Mouse (Mus musculus) hindbrain, embryonic 14.5 days (tissue): ENCODE results near the gene Pou6f1. TPM values are rescaled to one million over a fixed set of nuclear protein-coding genes. Genes with fewer than 3 reads are reported as not detected.

ENCODE experiments used
- ATAC-seq: fragments of 200-750 bp; cut with Nextera tagmentation; 2 replicates; pipeline ENCODE4 v1.8.0; 2017; ENCODE audit warnings: moderate number of reproducible peaks, mild to moderate bottlenecking, moderate TSS enrichment, moderate library complexity; ENCODE audit not compliant: low FRiP score
- DNase-seq: peaks from one replicate; pipeline ENCODE4 v3.0.0-alpha.2; 2015; ENCODE audit warnings: low spot score
- H3K27ac ChIP-seq: fragments of 300-500 bp; sonication (generic); 2 replicates; pipeline ENCODE4 v1.5.1; 2014; ENCODE audit warnings: mild to moderate bottlenecking, moderate library complexity
- H3K27me3 ChIP-seq: fragments of 300-500 bp; sonication (generic); 2 replicates; pipeline ENCODE4 v1.6.1; 2014; ENCODE audit warnings: mild to moderate bottlenecking, low read length, mixed read lengths; ENCODE audit not compliant: control insufficient read depth, insufficient read depth
- H3K36me3 ChIP-seq: fragments of 300-500 bp; sonication (generic); replicated peaks from 2 replicates; pipeline ENCODE4 v1.6.1; 2014; ENCODE audit not compliant: control insufficient read depth, insufficient read depth
- H3K4me1 ChIP-seq: fragments of 300-500 bp; sonication (generic); replicated peaks from 2 replicates; pipeline ENCODE4 v1.6.1; 2014; ENCODE audit warnings: antibody characterized with exemption, low read length, mixed read lengths; ENCODE audit not compliant: control insufficient read depth, insufficient read depth
- H3K4me2 ChIP-seq: fragments of 300-500 bp; sonication (generic); replicated peaks from 2 replicates; pipeline ENCODE4 v1.6.1; 2014; ENCODE audit warnings: mild to moderate bottlenecking, moderate library complexity
- H3K4me3 ChIP-seq: fragments of 300-500 bp; sonication (generic); replicated peaks from 2 replicates; pipeline ENCODE4 v1.5.1; 2014; ENCODE audit warnings: mild to moderate bottlenecking, low read length
- H3K9ac ChIP-seq: fragments of 300-500 bp; sonication (generic); 2 replicates; pipeline ENCODE4 v1.6.1; 2014
- H3K9me3 ChIP-seq: fragments of 300-500 bp; sonication (generic); 2 replicates; pipeline ENCODE4 v1.6.1; 2016; ENCODE audit warnings: low read length; ENCODE audit not compliant: control insufficient read depth
- WGBS: fragments of 180-500 bp; shearing (Covaris S2); extraction: QIAGEN DNeasy Blood & Tissue Kit; methylation state at CpG from one replicate; pipeline ENCODE4 v1.1.7; 2014; 5-methylcytosine and 5-hydroxymethylcytosine counted together
- polyA plus RNA-seq: library from polyadenylated mRNA; unstranded; fragments of >200 nt; fragmentation: Nextera tagmentation; extraction: Ambion mirVana; gene quantifications from 2 replicates; pipeline ENCODE4 v1.2.1, GENCODE M21; 2014

Pou6f1 gene
- polyA plus RNA-seq, 1 experiment from 2014 or later = 41.7 TPM

GRCm38 (mm10) chr15:100590436-100590835 lies 9.3 kb downstream of the Pou6f1 start:
- no peak for DNase-seq
- H3K27me3 ChIP-seq = no peaks in the 10 kb centered on the region
- peaks cover 60% of the 10 kb centered on the region for H3K36me3 ChIP-seq
- H3K4me3 ChIP-seq = no peak overlapping the region
- no peak overlapping the region for H3K9ac ChIP-seq
- H3K27ac ChIP-seq = no peak overlapping the region
- no peaks in the 10 kb centered on the region for H3K9me3 ChIP-seq
- no peaks in the 10 kb centered on the region for H3K4me1 ChIP-seq
- WGBS = 81% methylated on average over 8 of the region's 8 CpGs
- H3K4me2 ChIP-seq = no peak overlapping the region
- ATAC-seq = no peak

DNA sequence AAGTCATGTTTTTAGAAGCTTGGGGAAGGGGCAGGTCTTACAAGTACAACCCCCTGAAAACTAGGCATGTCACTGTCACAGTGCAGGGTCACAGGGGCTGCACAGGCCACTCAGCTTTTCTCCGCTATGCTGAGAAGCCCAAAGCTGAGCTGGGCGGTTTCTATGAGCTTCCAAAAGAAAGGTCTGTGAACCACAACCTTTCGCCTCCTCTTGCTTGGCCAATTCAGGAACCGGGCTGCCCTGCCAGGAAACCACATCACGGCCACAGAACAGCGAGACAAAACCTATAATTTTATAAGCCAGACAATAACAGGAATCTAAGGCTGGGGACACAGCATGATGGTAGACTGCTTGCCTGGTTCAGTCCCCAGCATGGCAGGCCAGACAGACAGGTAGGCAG lies 11.5 kb downstream of the Pou6f1 start:
- Histone ChIP-seq H3K4me2 (no peak overlapping the region), H3K4me1 (no peaks in the 10 kb centered on the region), H3K9ac (no peak overlapping the region), H3K27me3 (no peaks in the 10 kb centered on the region), H3K4me3 (no peak overlapping the region), H3K9me3 (no peaks in the 10 kb centered on the region), H3K27ac (no peak overlapping the region), H3K36me3 (peaks cover 72% of the 10 kb centered on the region)
- DNase-seq (no peak), ATAC-seq (no peak)
- WGBS = 80% methylated on average over 6 of the region's 6 CpGs

DNA sequence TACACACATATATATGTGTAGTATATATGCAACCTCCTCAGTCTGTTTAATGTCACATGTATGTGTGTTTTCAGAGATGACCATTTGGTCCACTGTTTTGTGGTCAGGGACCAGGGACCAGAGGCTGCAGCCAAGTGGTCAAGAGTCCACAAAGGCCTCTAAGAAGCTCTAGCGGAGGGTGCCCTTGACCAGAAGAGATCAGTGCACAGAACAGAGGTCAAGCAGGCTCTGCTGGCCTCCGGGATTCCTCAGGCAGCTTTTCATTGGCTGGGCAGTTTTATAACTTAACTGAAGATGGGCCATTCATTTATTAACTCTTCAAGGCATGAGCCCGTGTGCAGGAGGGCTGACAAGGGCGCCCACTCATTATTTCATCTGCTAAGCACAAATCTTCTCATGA lies 12.6 kb downstream of the Pou6f1 start:
- Histone ChIP-seq H3K4me1 (no peaks in the 10 kb centered on the region), H3K9ac (no peak overlapping the region), H3K4me3 (no peak overlapping the region), H3K36me3 (peaks cover 84% of the 10 kb centered on the region), H3K27me3 (no peaks in the 10 kb centered on the region), H3K27ac (no peak overlapping the region), H3K9me3 (no peaks in the 10 kb centered on the region), H3K4me2 (no peak overlapping the region)
- WGBS = 83% methylated on average over 4 of the region's 4 CpGs
- DNase-seq (no peak), ATAC-seq (no peak)

GRCm38 (mm10) chr15:100585931-100586330 lies 13.9 kb downstream of the Pou6f1 start:
- no peak for ATAC-seq
- no peak for DNase-seq
- Histone ChIP-seq H3K9me3 (no peaks in the 10 kb centered on the region), H3K27ac (no peak overlapping the region), H3K4me3 (no peak overlapping the region), H3K4me1 (no peaks in the 10 kb centered on the region), H3K9ac (no peak overlapping the region), H3K4me2 (no peak overlapping the region), H3K36me3 (peaks cover 81% of the 10 kb centered on the region), H3K27me3 (no peaks in the 10 kb centered on the region)
- 96% methylated on average over 16 of the region's 16 CpGs for WGBS

DNA sequence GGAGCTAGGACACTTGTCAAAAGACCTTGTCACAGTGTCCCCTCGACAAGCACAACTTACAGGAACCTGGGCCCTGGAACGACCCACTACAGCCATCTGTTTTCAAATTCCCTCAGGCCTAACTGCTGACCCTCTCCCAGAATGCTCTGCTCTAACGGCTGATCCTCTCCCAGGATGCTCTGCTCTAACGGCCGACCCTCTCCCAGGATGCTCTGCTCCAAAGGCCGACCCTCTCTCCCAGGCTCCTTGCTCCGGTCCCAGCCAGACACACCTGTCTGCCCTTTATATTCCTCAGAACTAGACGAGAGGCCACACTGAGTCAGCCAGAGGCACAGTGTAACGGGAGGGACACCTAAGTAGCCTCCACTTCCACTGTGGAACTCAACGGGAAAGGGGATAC lies 19.7 kb downstream of the Pou6f1 start:
- no peak for DNase-seq
- ATAC-seq = no peak
- no peaks in the 10 kb centered on the region for H3K4me1 ChIP-seq
- H3K9ac ChIP-seq = no peak overlapping the region
- no peak overlapping the region for H3K4me3 ChIP-seq
- H3K27ac ChIP-seq = no peak overlapping the region
- H3K36me3 ChIP-seq = peaks cover 84% of the 10 kb centered on the region
- 90% methylated on average over 10 of the region's 10 CpGs for WGBS
- no peak overlapping the region for H3K4me2 ChIP-seq
- H3K27me3 ChIP-seq = no peaks in the 10 kb centered on the region
- H3K9me3 ChIP-seq = no peaks in the 10 kb centered on the region

GRCm38 (mm10) chr15:100577972-100578371 lies 21.8 kb downstream of the Pou6f1 start:
- peaks cover 72% of the 10 kb centered on the region for H3K36me3 ChIP-seq

GRCm38 (mm10) chr15:100576810-100577209 lies 23.0 kb downstream of the Pou6f1 start:
- Histone ChIP-seq H3K4me2 (no peak overlapping the region), H3K4me1 (0 out of 2 replicates have a peak, but pooled peaks cover 3% of the 10 kb centered on the region), H3K4me3 (no peak overlapping the region), H3K9me3 (no peaks in the 10 kb centered on the region), H3K36me3 (peaks cover 61% of the 10 kb centered on the region), H3K9ac (no peak overlapping the region), H3K27ac (no peak overlapping the region), H3K27me3 (no peaks in the 10 kb centered on the region)
- WGBS = 75% methylated on average over 6 of the region's 6 CpGs
- ATAC-seq (no peak), DNase-seq (no peak)

More at GRCm38 (mm10) chr15:100577972-100578371, 21.8 kb downstream of the Pou6f1 start:
- 88% methylated on average over 16 of the region's 16 CpGs for whole genome bisulfite sequencing
- Histone ChIP-seq H3K27ac (no peak overlapping the region), H3K4me2 (no peak overlapping the region), H3K9me3 (no peaks in the 10 kb centered on the region), H3K4me3 (no peak overlapping the region), H3K27me3 (no peaks in the 10 kb centered on the region), H3K4me1 (0 out of 2 replicates have a peak, but pooled peaks cover 3% of the 10 kb centered on the region), H3K9ac (no peak overlapping the region)
- ATAC-seq = no peak
- no peak for DNase-seq

DNA sequence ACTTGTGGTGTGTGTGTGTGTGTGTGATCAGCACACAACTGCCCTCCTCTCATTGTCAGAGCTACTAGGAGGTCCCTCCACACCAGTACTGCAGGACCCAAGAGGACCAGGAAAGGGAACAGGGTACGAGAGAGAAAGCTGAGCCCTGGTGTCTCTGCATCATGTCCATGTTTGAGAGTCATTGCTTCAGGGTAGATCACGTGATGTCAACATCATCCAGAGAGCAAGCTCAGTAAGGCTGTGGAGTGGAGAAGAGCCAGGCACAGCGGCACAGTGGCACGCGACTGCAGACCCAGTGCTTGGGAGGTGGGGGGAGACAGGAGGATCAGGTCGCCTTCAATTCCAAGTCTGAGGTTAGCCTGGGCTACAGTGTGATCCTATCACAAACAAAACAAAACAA lies 23.4 kb downstream of the Pou6f1 start:
- Histone ChIP-seq H3K9ac (no peak overlapping the region), H3K27ac (no peak overlapping the region), H3K36me3 (peaks cover 59% of the 10 kb centered on the region), H3K4me2 (no peak overlapping the region), H3K4me3 (no peak overlapping the region), H3K27me3 (no peaks in the 10 kb centered on the region), H3K4me1 (0 out of 2 replicates have a peak, but pooled peaks cover 3% of the 10 kb centered on the region), H3K9me3 (no peaks in the 10 kb centered on the region)
- ATAC-seq (no peak), DNase-seq (no peak)
- WGBS = 90% methylated on average over 6 of the region's 6 CpGs

DNA sequence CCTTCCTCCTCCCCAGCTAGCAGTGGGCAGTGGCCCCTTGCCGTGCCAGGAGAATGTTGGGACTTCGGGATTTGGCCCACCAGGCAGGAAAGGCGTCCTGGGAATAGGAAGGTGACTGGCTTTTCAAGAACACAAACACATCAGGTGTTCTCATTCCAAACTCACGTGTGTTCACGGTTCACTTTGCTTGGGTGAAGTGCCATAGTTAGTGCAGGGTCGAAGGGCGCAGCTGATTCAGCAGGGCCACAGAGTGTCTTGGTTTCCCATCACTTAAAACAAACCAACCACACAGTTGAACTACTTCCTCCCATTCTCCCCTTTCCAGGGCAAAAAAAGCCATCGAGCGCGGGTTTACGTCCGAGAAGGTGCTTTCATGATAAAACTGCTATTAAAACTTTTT lies 24.4 kb downstream of the Pou6f1 start:
- Histone ChIP-seq H3K4me1 (0 out of 2 replicates have a peak, but pooled peaks cover 3% of the 10 kb centered on the region), H3K27ac (no peak overlapping the region), H3K9ac (no peak overlapping the region), H3K4me2 (no peak overlapping the region), H3K4me3 (no peak overlapping the region), H3K9me3 (no peaks in the 10 kb centered on the region), H3K36me3 (peaks cover 50% of the 10 kb centered on the region), H3K27me3 (no peaks in the 10 kb centered on the region)
- ATAC-seq = no peak
- WGBS = 88% methylated on average over 12 of the region's 12 CpGs
- DNase-seq = no peak

GRCm38 (mm10) chr15:100574378-100574777 lies 25.4 kb downstream of the Pou6f1 start:
- Histone ChIP-seq H3K4me3 (no peak overlapping the region), H3K9me3 (no peaks in the 10 kb centered on the region), H3K27me3 (no peaks in the 10 kb centered on the region), H3K36me3 (peaks cover 40% of the 10 kb centered on the region), H3K27ac (no peak overlapping the region), H3K4me2 (no peak overlapping the region), H3K4me1 (0 out of 2 replicates have a peak, but pooled peaks cover 3% of the 10 kb centered on the region), H3K9ac (no peak overlapping the region)
- no peak for ATAC-seq
- 83% methylated on average over 2 of the region's 2 CpGs for WGBS
- DNase-seq = no peak
